Mouse (Mus musculus): ENCODE data around the gene Hdac9.

The Hdac9 gene

DNA sequence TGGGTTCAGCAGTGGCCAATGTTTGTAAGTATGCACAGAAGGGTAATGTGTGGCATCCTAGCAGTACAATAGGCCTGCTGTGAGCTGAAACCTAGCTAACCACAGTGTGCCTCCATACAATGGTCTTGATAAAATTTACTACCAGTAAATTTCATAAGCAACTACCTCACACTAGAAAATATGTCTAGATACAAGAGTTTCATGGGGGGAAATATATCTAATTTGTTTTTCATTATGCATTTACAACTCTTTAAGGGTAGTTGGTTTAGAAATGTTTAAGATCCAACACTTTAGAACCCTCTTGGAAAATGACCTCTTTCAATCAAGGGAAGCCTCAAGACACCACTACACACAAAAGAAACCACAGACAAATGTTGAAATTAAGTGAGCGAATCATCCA lies 589.8 kb downstream of the Hdac9 start:
- no peak for DNase-seq

DNA sequence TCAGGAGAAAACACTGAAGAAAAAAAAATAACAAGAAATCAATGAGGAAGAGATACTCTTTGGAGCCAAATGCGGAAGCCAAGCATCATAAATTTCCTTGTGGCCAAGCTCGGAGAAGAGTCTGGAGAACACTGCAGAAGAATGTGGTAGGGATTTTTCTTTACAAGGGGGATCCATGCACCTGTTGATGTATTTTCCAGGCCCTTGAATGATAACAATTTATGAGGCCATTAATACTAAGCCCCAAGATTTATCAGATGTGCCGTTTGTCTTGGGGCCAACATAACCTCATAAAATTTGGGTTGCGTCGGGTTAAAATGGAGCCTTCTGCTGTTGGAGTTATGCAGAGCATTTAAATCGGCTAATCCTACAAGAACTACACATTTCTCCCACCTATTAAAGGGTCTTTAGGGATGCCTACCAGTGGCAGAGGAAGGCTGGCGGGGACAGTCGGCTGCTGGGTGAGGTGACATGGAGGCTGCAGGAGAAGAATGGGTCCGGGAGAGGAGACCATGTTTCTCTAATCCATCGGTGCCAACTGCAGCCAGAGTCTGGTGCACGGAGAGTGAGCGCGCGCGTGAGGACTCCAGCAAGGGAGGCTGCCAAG lies 604.7 kb downstream of the Hdac9 start:
- DNase-seq: no peak

DNA sequence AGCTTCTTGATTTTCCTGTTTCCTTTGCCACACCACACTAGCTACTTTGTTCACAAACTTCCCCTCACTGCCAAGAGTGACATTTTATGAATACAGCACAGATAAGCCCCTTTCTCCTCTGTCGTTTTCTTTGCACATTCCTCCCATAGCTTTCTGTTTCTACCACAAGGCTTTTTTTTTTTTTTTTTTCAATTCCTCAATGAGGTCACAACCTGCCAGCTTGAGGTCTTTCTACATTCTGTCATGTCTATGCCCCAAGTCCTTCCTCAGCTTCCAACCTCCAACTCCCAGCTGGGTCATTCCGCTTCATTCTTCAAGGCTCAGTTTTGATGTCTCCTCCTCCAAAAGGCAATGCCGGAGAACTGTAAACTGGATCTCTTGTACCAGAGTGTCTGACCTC lies 611.4 kb downstream of the Hdac9 start:
- DNase-seq: no peak

DNA sequence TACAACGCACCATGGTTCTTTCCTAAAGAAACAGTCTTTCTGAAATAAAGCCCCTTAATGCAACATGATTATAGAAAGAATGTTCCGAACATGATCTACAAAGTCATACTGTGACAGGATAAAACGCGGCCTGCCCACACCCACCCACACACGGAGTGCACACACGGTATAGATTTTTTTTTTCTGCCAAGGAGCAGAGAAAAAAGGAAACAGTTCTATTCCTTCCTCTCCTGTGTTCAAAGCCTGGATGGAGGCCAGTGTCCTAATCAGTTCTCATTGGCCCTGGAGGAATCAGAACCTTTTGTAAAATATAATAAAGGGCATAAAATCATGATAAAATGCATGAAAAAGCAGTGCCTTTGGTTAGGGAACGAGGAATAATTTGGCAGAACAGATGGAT lies 624.5 kb downstream of the Hdac9 start:
- DNase-seq: no peak

DNA sequence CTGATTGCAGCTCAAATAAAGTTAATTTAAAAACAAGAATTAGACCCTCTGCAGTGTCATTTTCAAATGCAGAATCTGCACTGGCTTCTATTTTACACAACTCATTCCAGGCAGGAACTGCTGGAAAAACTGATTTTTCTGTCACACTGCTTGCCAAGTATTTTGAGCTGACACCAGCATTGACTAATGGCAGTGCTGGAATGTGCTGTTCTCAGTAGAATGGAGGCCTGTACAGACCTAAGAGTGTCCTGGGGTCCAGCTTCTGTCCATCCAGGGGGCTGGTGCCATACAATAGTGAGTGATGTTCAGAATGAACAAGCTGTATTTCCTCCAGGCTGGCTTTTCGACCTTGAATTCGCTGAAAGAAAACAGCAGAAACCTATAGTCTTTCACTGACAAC lies 629.7 kb downstream of the Hdac9 start:
- DNase-seq: peak; percentile 5

DNA sequence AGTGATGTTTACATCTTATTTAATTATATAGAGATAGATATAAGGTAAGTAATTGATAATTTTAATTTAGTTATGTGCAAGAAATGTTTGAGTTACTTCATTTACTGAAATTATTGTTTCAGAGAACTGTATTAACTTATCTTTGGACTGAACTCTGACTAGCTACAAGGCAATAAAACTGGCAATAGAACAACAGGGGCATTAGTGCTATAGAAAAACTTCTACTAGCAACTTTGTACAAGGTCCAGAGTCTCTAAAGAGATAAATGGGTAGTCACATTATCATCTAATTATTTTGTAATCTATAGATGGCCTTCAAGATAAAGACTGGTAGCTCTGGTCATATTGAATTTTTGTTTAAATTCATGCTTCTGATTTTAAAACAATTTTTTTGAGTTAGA lies 632.0 kb downstream of the Hdac9 start:
- DNase-seq: no peak

DNA sequence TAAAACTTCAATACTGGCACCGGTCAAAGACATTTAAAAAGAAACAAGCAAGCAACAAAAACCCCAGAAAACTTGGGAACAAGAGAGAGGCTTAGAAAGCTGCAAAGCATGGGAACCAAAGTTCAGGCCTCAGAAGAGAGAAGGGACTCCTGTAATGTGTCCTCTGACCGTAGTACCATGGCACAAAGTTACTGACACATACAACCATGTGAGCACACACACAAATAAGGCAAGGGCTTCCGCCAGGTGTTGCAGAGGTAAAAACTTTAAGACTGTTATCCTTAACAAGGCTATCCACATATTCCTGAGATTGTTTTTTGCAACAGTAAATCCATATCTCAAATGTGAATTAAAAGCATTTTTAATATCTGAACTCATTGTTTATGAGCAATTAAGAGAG lies 632.5 kb downstream of the Hdac9 start:
- no peak for DNase-seq

DNA sequence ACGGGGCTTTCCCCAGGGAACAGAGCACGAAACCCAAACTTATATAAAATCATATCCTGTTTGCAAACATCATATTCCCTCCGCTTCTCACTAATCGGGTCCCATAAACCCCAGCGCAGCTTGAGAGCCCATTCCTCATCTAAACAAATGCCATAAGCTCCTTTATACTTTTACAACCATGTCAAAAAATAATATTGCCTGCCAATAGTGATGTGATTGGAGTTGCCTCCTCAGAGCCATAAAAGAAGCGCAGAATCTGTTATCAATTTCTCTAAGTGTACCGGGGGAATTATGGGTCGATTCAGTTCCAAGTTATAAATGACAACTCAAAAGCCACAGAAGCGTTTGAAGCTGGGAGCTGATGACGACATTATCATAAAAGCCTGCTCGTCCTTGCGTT lies 638.1 kb downstream of the Hdac9 start:
- no peak for DNase-seq

DNA sequence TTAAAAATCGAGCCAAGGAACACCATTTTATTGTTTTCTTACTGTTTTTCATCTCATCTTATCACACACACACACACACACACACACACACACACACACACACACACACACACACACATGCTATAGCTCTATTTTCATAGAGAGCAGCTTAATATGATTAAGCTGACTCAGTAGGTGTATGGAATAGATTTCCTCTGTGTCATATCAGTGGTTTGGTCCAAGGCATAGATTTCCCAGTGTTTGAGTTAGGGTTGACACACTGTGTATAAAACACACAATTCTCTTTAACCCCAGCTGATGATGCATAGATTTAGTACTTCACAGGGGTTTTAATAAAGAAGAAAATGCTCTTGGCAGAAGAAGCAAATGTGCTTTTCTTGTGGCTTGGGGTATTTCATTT lies 643.1 kb downstream of the Hdac9 start:
- no peak for DNase-seq

DNA sequence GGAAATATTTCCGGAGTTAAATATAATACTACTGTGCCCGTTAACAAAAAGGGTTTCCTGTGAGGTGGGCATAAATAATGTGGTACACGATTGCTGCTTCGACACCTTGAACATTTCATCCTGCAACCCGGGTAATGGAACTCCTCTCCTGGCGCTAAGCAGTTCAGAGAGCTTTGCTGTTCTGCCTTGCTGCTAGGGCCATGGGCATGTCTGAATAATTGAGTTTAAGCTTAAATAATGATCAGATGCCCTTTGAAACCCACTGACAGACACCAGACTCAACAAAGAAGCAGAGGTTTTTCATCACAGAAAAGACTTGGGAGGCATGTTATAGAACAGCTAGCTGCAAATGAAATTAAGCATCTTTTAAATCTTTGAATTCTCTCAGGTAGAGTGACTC lies 646.8 kb downstream of the Hdac9 start:
- no peak for DNase-seq

DNA sequence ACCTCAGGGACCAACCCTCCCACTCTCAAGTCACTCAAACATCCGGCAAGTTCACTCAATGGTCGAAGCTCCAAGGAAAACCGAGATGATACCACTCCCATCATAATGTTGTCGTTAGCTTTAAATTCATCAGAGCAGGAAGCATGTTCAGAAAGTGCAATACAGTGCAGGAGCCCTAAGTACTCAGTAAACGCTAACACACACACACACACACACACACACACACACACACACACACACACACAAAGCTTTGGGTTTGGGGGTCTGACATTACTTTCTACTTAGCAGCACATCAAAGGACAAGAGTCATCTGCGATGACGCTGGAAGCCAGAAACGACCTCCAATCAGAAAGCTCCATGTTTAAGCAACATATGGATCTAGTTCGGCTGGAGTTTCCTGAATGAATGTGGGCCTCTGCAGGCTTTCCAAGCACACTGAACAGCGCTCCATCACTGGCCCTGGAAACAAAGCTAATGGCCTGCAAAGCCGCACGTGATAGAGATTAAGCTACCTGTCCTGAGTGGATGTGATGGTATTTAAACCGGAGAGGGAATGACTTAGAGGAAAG lies 647.3 kb downstream of the Hdac9 start:
- DNase-seq: no peak

DNA sequence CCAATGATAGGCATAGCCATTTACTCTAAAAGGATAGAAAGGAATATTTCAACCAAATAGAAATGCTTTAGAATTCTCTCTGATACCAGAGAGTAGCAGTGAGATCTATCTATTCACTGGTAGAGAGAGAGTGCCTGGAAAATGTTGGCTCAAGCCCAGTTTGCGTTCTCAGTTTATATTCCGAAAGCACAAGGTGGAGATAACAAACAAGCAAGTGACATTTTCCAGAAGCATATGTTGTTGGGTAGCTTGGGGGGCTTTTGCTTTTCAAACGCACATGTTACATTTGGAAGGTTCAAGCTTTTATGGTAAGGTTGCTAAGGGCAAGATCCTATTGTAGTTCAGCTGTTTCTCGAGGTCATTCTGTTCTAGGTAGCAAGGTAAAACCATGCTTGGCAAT lies 657.2 kb downstream of the Hdac9 start:
- DNase-seq: no peak

DNA sequence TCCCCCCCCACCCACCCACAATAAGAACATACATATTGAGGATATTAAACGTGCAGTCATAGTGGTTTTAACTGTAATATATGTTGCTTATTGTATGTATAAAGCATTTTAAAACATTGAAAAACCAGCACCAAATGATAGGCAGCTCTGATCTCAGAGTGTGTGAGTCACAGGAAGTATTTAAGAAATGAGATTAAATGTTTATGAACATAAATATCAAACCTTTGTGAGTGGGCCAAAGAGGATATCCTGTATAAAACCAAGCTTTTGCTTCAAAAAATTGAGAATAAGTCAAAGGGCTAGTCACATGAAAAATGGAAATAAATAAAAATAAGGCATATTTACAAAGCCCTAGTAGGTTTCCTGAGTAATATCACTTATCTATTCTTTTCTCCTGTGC lies 667.7 kb downstream of the Hdac9 start:
- DNase-seq: no peak

DNA sequence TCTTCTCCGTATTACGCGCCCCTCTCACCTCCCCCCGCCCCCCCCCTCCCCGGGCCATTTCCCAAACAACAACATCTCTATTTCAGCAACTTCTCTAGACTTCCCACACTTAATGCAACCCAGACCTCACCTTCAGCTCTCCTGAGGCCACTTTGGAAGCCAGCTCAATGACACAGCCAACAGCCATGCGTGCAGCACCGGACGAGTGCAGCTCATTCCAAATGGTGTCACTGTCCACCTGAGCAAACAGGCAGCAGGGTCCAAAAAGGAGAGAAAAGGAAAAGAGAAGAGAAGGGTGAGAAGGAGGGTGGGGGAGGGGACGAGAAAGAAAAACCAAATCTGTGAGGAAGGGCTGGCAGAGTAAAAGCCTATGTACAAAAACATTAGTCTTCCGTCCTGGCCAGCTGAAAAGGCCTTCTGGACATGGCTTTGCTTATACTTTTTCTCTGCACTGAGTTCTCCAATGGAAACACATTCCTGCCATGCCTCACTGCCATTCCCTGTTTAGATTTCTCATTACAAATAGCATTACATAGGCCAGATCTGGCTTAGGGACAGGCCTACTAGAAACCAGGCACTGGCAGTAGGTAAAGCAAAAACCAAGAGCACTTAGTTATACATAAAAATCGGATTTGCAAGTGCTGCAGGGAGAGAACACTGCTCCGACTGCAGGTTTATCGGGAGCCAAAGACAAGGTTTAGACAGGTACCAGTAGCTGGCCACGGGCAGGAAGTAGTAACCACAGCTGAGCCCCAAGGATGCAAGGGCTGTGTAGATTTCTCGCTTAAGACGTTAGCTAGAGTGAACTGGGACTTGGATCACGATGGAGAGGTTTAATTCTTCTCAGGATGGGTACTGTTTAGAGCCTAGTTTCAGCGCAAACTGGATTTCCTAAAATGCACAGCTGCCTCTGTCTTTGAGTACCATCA lies 668.4 kb downstream of the Hdac9 start:
- DNase-seq: no peak

DNA sequence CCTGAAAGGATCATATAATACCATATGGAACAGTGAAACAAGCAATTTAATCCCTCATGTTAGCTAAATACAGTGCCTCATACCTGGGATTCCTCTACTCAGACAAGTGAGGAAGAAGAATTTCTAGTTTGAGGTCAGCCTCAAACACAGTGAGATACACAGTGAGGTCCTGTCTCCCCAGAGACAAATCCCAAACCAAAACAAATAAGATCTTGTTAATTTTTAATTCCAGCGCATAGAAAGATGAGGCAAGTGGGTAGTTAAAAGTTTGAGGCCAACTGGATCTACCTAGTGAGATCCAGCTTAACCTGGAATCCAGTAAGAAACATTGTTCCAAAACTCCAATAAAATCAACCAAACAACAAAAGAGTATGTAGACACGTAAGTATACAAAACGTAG lies 678.1 kb downstream of the Hdac9 start:
- DNase-seq: no peak

DNA sequence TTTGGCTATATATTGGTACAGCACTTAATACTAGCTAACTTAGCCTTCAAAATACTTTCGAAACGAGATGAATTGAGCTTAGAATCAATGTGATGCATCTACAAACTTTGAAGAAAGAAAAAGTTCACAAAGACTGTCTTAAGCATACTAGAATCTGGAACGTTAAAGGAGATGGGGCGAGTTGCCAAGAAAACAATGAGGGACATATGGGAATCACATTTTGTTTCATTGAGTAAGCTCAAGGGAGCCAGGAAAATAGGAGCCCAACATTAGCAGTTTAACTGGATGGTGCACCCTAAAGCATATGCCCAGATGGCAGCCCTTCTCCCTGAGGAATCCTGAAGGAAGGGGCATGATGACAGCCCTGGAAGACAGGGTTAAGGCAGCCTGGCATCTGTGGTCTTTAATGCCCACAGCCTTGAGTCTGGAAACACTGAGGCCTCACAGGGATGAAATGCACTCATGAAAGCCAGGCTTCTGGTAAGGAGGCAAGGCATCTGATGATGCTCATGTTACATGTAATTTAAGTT lies 685.2 kb downstream of the Hdac9 start:
- no peak for DNase-seq

DNA sequence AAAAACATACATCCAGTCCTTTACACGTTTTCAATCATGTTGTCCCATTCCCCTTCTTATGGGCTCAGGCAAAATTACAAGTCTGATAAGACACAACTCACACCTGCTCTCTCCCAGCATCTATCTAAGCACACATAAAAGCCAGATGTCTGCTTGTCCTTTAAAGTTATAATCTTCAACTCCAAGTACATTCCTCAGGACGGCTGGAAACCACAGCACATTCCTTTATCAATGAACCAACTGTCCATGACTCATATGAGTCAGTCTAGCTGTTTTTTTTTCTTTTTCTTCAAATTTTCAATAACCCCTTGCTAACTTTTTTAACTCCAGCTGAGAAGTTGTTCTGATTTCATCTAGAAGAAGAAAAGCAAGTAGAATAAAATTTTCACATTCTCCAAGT lies 692.4 kb downstream of the Hdac9 start:
- DNase-seq: no peak

DNA sequence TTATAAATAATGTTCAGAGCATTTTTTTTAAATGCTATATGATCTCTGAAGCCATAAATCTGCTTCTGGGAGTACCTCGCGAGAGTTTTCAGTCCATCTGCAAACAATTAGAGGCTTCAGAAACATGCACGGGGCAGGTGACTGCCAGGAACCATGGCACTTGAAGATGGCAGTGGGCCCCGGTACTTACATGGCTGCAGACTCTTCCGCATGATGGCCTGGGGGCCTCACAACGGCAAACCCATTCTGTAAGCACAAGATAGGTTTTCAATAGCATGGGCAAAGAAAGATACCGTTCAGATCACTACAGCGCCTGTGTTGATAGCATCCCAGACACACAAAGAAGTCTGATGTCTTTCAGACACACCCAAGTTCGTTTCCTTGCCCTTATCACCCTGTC lies 695.9 kb downstream of the Hdac9 start:
- DNase-seq: no peak

DNA sequence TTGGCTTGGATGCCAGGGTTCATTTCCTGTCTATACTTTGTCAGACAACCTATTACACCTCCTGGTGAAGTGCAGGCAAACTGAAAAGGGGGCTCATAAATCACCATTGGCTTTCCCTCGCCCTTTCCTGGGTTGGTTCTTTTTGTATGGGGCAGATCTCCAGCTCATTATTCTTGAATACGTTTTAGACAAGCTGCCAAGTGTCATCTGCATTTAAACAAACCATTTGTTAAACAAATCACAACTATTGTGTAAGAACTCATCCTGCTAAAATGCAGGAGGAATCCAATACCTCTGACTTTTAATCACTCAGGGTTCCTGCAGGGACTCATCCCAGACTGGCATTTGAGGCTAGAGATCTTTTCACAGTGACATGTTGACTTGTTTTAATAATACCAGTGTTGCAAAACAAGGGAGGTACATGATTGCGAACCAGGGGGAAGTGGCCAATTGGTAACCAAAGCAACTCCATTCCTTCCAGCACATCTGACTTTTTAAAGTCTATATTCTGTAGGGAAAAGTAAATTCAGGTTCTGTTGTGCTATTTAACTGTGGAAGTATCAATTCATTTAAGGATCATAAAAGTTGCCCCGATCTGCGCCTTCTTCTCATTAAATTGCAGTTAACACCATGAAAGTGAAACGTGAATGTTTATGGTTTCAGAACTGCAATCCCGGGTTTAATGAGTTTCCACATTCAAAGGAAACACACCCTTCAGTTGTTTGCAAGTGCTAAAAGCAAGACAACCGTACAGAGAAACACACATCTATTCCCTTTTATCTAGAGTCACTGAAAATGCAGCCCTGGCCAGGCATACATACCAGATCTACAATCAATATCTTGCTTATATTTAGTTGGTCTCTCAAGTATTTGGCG lies 696.6 kb downstream of the Hdac9 start:
- peak; percentile 3 for DNase-seq

DNA sequence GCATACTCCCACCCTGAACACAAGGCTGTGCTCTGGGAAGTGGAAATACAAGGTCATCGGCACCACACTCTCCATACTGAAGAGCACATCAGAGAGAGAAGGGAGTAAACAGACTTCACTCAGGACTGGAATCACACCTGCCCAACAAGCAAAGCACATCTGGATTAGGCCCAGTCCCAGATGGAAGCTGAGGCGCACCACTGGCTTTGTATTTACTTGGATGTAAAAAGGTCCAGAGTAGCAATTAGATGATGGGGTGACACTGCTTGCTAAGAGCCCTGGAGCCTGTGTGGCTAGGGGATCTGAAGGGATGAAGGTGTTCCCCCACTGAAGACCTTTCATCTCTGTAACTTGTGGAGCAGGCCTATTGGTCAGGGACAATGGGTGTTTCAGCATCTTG lies 698.3 kb downstream of the Hdac9 start:
- no peak for DNase-seq

DNA sequence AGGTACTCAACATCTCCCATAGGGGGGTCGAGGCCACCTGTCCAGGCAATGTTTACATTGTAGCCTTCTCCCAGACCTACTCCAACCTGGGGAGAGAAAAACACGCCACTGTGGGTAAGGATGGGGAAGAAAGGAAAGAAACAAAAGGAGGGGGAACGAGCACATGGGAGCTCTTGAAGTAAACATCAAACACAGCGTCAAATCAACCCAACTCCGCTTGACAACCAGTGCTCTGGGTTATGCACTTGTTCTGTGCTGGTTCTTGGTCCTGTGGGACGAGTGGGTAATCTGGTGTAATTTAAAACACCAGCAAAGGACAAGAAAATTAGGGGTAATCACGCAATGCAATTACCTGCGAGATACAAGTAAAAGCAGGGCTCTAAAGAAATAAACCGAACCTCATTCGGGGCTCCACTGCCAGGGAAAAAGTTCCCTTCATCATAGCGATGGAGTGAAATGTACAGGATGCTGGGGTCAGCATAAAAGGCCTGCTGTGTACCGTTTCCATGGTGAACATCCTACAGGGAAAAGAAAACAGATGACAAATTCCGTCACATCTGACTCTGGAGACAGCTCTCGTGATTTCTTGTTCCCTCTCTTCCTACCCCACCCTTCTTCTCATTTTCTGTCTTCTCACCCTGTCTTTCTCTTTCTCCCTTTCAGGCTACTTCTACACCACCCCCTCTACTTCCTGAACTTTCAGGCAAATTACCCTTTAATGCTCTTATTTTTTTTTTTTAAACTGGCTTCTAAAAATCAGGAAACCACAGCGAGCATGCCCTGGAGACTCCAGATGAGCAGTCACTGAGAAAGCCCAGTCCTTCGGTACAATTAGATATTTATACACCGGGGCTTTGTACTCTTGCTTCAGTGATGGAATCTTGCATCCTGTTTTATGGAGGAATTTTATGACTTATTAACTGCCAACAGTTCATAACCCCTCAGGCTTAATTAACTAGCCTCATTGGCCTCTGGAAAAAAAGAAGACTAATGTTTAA lies 701.6 kb downstream of the Hdac9 start:
- DNase-seq: no peak

DNA sequence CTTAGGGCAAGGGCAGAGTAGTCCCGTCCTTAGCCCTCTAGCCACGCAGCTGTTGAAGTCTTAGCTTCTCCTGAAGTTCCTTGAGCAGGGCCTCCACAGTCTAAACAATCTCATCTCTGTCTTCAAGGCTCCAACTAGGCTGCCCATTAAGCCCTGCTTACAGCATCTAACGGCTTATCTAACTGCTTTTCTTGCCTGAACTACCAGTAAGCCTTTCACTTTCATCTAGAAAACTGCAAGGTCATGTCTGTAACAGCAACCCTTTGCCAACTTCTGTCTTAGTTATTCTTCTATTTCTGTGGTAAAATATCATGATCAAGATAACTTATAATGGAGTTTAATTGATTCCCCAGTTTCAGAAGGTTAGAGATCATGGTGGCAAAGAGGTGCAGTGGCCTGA lies 704.7 kb downstream of the Hdac9 start:
- no peak for DNase-seq
